Mouse (Mus musculus): ENCODE data around the gene 1700067P10Rik. TPM values are rescaled to one million over a fixed set of nuclear protein-coding genes. Genes with fewer than 3 reads are reported as not detected.

The 1700067P10Rik gene
- total RNA-seq (2021), result not detected

- DNase-seq, result no peak
- intact Hi-C loops (cut with DNase I), result no loop called here
Observed at GRCm38 (mm10) chr17:48089019-48089418, at the start of gene 1700067P10Rik. TSS of gene 1700067P10Rik (plus strand) at chr17:48089319.

GRCm38 (mm10) chr17:48041351-48042287 lies 47.5 kb upstream of the 1700067P10Rik start:
- intact Hi-C loops (cut with DNase I), result loop anchor here (2.0 kb wide), 1 partner anchor 117 kb away; the partner anchor contains the start of gene Foxp4
- peak; percentile 61 to 63 for DNase-seq

DNA sequence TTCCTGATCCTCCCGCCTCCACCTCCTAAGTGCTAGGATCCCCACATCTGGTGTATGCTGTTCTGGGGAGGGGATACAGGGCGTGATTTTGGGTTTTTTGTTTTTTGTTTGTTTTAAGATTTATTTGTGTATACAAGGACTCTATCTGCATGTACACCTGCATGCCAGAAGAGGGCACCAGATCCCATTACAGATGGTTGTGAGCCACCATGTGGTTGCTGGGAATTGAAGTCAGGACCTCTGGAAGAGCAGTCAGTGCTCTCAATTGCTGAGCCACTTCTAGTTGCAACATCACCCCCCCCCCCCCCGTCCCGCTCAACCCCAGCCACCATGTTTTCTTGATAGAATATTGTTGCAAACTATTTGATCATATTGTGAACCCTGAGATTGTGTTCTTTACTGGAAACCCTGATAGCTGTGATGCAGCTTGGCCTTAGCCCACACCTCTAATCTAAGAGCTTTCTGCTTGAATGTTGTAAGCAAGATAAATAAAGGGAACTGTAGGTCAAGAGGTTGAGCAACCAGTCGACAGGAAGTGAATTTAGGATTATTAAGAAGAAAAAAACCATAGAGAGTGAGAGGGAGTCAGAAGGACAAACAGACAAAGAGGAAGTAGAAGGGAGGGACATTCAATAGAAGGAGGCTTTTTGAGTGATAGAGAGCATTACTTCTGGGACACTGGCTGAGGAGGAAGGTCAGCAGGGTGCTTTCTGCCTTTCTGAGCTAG lies 45.8 kb upstream of the 1700067P10Rik start:
- intact Hi-C loops (cut with DNase I), result loop anchor here (2.0 kb wide), 1 partner anchor 119 kb away; the partner anchor contains the start of gene Foxp4
- no peak for DNase-seq

DNA sequence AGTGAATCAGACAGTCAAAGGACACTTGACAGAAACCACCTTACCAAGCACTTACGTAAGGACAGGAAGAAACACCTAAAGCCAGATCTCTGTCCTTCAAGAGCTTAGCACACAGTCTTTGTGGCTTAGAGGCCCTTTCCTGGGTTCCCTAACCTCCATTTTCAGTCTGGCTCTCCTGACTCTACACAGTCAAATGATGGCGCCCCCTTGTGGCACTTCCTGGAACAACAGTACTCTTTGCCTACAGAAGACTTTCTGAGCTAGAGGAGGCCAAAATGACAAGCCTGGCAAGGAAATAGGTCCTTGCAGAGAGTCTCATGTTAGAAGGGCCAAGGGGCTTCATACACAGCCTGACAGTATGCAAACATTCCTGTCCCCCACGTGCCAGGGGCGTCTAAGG lies 43.5 kb upstream of the 1700067P10Rik start:
- DNase-seq, result peak; percentile 66 to 86
- intact Hi-C loops (cut with DNase I), result loop anchor here (5.0 kb wide), 2 partner anchors 173 to 253 kb away; no protein-coding TSS in a partner anchor

- DNase-seq, result no peak
- intact Hi-C loops (cut with DNase I), result no loop called here
Observed at GRCm38 (mm10) chr17:48051638-48052337, 37.3 kb upstream of the 1700067P10Rik start.

DNA sequence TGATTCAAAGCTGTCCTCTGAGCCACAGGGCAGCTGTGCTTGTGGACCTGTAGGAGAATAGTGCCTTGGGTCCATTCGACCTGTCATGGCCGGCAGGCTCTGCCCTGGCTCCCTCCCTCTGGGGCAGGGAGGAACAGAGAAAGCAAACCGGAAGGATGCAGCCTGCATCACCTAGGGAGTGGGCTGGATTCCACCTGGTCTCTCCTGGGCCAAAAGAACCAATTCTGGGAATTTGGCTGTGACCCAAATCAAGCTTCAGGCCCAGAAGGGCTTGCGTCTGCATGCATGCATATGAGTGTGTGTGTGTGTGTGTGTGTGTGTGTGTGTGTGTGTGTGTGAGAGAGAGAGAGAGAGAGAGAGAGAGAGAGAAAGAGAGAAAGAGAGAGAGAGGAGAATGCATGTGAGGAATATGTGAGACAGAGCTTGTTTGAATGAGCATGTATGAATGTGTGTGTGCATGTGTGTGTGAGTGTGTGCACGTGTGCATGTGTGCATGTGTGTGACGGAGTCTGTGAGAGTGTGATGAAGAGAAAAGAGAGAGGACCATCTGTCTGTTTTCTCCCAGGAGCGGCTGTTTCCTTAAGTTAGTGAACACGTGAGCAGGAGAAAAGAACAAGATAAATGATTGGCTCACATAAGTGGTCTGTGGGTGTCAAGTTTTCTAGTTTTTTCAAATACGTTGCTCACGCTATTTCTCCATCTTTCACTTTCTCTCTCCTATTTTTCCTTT lies 36.6 kb upstream of the 1700067P10Rik start:
- intact Hi-C loops (cut with DNase I), result no loop called here
- no peak for DNase-seq

- intact Hi-C loops (cut with DNase I), result no loop called here
- DNase-seq, result no peak
Observed at GRCm38 (mm10) chr17:48053646-48054045, 35.5 kb upstream of the 1700067P10Rik start.

DNA sequence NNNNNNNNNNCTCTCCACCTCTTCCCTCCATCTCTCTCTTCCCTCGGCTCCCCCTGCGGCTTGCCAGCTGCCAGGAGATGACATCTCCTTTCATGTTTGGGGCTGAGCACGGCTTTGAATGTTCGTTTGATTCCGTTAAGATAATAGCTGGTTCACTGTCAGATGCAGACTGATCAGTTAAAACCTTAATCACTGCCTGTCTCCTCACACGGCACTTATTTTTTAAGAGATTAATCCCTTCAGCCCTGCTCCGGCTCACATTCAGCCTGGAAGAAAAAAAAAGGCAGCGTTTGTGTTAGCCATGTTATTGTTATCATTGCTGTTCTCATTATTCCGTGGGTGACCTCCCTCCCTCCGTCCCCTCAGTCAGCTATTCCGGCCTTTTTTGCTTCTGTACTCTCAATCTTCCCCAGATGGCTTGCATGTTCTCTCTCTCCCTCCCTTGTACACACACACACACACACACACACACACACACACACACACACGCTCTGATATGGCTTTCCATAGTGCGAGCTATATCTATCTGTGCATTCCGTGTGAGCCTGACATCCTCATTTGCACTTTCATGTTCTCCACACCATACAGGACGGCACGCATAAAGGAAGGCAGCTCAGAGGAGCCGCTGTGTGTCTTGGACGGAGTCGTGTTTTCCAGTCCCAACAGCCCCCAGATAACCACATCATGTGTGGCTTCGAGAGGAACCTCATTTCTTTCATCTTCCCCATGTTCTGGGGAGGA lies 33.9 kb upstream of the 1700067P10Rik start:
- DNase-seq, result no peak
- intact Hi-C loops (cut with DNase I), result no loop called here

DNA sequence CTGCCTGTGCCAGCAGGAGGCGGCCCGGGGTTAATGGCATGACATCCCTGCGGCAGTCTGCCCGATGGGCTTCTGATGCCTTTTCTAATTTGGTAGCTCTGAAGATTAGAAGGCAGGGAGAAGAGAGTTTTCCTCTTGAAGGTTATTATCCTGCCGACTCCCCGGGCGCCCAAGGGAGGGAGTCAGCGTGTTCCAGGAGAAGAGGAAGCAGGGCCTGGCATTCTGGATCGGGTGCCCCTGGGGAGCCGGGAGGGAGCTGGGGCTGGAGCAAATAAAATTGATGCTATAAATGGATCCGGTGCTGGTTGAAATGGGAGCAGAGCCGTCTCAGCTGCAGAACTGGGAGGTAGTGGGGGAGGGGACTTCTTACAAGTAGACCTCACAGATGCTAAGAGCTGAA lies 31.7 kb upstream of the 1700067P10Rik start:
- peak; percentile 24 for DNase-seq
- intact Hi-C loops (cut with DNase I), result no loop called here

- intact Hi-C loops (cut with DNase I), result no loop called here
- DNase-seq, result no peak
Observed at GRCm38 (mm10) chr17:48064196-48064843, 24.8 kb upstream of the 1700067P10Rik start.

- no peak for DNase-seq
- intact Hi-C loops (cut with DNase I), result no loop called here
Observed at GRCm38 (mm10) chr17:48065081-48065501, 24.0 kb upstream of the 1700067P10Rik start.

DNA sequence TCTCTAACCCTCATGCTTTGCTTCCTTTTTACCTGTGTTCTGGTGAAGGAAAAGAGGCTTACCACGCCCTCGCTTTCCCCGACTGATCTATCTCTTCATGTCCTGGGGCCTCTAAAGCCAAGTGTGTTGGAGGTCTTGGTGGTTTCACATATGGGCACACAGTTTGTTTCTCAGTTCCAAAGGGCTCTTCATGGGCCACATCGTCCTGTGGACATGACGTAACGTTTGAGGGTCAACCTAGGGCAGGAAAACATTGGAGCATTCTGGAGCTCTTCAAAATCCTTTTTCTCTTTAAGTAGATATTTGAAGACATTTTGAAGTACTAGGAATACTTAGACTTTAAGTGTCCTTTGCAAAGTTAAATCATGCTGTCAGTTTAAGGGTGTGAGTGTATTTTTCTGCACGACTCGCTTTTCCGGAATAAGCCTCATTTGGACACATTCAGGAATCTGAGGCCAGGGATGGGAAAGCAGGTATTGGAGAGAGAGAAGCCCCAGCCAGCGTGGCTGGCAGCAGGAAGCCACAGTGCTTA lies 22.0 kb upstream of the 1700067P10Rik start:
- DNase-seq, result no peak
- intact Hi-C loops (cut with DNase I), result no loop called here

- no peak for DNase-seq
- intact Hi-C loops (cut with DNase I), result no loop called here
Observed at GRCm38 (mm10) chr17:48067729-48068128, 21.4 kb upstream of the 1700067P10Rik start.

- DNase-seq, result no peak
- intact Hi-C loops (cut with DNase I), result no loop called here
Observed at GRCm38 (mm10) chr17:48080626-48081025, 8.5 kb upstream of the 1700067P10Rik start.

- DNase-seq, result no peak
- intact Hi-C loops (cut with DNase I), result no loop called here
Observed at GRCm38 (mm10) chr17:48089446-48089845, 327 bp downstream of the 1700067P10Rik start.

DNA sequence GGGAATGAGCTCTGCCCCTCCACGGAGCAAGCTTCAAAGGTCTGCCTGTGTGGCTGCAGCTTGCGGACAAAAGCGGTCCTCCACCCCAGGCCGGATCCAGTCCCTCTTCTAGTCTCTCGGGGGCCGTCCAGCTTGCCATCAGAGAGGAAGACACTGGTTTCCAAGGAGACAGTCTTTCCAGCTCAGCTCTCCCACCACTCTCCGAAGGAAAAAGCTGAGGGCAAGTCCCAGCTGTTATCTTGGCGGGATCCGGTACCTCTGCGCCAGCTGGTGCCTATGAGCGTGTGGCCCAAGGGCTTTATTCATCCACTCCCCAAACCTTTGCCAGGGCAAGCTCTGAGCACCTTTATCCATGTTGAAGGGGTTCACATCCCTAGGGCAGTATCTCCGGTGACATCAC lies 1.2 kb downstream of the 1700067P10Rik start:
- intact Hi-C loops (cut with DNase I), result no loop called here
- DNase-seq, result no peak

- intact Hi-C loops (cut with DNase I), result no loop called here
- no peak for DNase-seq
Observed at GRCm38 (mm10) chr17:48093286-48093817, 4.2 kb downstream of the 1700067P10Rik start.
